Mouse (Mus musculus) macrophage (primary cell): Measurements from ENCODE around the gene Txndc17. TPM values are rescaled to one million over a fixed set of nuclear protein-coding genes. Genes with fewer than 3 reads are reported as not detected.
A peak's percentile ranks its signal among the peaks of the same experiment; 100 is the strongest.
"Not testable (repeated sequence)": the region's sequence is repeated elsewhere in the genome, so short reads cannot be mapped to it uniquely, and the experiment has no call there.

Experiments used
- H3K27ac ChIP-seq: fragments of 350-480 bp; formaldehyde crosslinking; 2 replicates; pipeline ENCODE4 v1.9.0; 2021
- H3K36me3 ChIP-seq: fragments of 350-480 bp; formaldehyde crosslinking; 2 replicates; pipeline ENCODE4 v1.9.0; 2021; ENCODE audit errors: inconsistent target
- H3K4me3 ChIP-seq: fragments of 350-480 bp; formaldehyde crosslinking; 2 replicates; pipeline ENCODE4 v1.9.0; 2021; ENCODE audit errors: inconsistent target
- H3K79me2 ChIP-seq: fragments of 350-480 bp; formaldehyde crosslinking; 2 replicates; pipeline ENCODE4 v1.9.0; 2021; ENCODE audit errors: inconsistent target
- WGBS: methylation state at CpG from one replicate; pipeline ENCODE4 v1.1.7; 2026; ENCODE audit warnings: inconsistent platforms; ENCODE audit not compliant: missing documents; 5-methylcytosine and 5-hydroxymethylcytosine counted together
- polyA plus RNA-seq: library from polyadenylated mRNA; stranded (reverse); fragments of 250-400 nt; gene quantifications from 3 replicates; pipeline ENCODE4 v1.2.4, GENCODE M21; 2018; ENCODE audit warnings: inconsistent platforms
- total RNA-seq, 78 experiments: library from RNA; depleted of rRNA; stranded (reverse); fragments of 250-400 nt; gene quantifications; 1 replicate in 9 of 78; 2 replicates in 24 of 78; 3 replicates in 43 of 78; 4 replicates in 2 of 78; pipeline ENCODE4 v1.2.4; 2018; ENCODE audit warnings: inconsistent platforms in 56 of 78

Txndc17 gene
- 10 to 100 TPM in 13 of 26 experiments, 1 to 10 TPM in 13; 2.1 to 33.1 (median 10.5) TPM for total RNA-seq (2018; cell fraction: chromatin; rRNA removed)
- 100 to 1,000 TPM; 138 to 248 (median 174) TPM for total RNA-seq (2018; cell fraction: cytosol; rRNA removed)
- total RNA-seq (2018; cell fraction: nucleus; rRNA removed): 10 to 100 TPM; 10.5 to 82.8 (median 35.4) TPM
- polyA plus RNA-seq: 172 to 312 TPM (median 227 TPM) in 3 replicates

DNA sequence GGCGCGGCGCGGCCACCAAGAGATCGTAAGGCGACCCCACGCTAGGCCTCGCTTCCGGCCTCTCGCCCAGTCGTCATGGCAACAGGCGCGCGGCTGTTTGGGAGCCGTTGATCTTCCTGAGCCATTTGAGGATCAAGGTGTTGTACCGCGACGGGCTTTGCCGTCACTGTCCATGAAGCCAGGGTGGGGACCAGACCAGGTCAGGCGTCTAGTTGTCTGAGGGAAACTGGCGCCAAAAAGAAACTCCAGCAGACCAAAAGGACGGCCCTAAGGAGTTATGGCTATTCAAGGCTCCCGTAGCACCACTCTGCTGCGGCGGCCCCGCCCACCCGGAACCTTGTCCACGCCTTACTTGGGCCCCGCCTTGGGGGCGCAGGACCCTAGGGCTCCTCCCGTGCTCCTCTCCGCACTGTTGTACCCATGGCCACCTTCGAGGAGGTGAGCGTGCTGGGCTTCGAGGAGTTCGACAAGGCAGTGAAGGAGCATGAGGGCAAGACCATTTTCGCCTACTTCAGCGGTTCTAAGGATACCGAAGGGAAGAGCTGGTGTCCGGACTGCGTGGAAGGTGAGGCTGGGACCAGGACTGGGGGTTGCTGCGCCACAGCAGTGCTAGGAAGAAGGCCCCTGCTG, at the start of gene Txndc17, which contains the start of gene 4933427D14Rik:
Txndc17 (plus strand) TSS at position 344 of the 630 bp plus-strand sequence.
4933427D14Rik (minus strand) TSS at position 256 of the 630 bp plus-strand sequence.
- peaks cover 59% of the 10 kb centered on the region for H3K79me2 ChIP-seq
- WGBS: 1% methylated on average over 42 of the region's 42 CpGs
- peak within 1 kb of the TSS; percentile 68 for H3K27ac ChIP-seq
- H3K36me3 ChIP-seq: peaks cover 18% of the 10 kb centered on the region; the same call in 1 of the 2 replicates
- peak within 1 kb of the TSS; percentile 98 for H3K4me3 ChIP-seq

DNA sequence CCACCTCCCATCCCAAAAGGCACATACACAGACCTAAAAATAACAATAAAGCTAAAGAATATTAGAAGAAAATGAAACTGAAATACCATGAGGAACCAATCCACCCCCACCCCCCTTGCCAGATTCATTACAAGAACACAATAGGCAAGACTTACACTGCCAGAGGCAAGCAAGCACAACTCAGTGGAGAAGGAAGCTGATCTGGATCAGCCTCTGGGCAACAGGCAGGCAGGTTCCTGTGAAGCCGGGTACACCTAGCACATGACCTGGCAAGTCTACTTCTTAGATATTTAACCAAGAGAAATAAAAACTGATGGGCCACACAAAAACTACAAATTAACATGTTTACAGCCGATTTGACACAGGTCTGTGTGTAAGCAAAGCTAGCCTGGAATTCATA, 44.1 kb upstream of the Txndc17 start:
- Histone ChIP-seq H3K4me3 (no peak overlapping the region), H3K36me3 (peaks cover 19% of the 10 kb centered on the region; the same call in 1 of the 2 replicates), H3K27ac (no peak overlapping the region), H3K79me2 (no peaks in the 10 kb centered on the region)
- 100% methylated on average over 2 of the region's 2 CpGs for WGBS

DNA sequence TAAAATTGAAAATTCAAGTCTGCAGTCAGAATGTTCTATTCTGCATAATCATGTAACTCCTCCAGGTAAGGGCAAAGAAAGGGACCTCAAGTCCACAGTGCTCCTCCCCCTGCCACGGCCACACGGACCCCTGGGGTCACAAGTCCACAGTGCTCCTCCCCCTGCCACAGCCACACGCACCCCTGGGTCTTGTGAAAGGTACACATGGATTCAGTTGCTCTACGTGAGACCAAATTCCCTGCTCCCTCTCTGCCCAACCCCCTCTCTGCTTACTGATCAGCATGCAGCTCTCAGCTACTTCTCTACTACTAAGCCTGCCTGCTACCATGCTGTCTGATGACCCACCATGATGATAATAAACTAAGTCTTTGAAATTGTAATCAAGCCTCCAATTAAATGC, 37.5 kb upstream of the Txndc17 start:
- H3K4me3 ChIP-seq: no peak overlapping the region
- H3K27ac ChIP-seq: no peak overlapping the region
- WGBS: 97% methylated on average over 4 of the region's 4 CpGs
- no peaks in the 10 kb centered on the region for H3K79me2 ChIP-seq
- peaks cover 16% of the 10 kb centered on the region; the same call in 1 of the 2 replicates for H3K36me3 ChIP-seq

DNA sequence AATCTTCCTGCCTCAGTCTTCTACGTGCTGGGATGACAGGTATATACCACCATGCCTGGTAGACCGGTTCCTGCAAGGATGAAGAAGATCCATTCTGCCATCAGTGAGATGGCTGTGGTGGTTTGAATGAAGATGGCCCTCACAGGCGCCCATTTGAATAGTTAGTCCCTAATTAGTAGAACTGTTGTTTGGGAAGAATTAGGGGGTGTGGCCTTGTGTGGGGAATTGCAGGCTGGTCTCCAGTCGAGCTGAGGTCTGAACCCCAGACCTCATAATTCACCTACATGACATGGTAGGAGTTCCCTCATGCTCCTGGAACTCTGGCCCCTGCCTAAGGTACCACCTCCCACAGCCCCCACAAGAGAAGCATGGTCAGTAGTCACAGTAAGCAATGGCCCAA, 35.4 kb upstream of the Txndc17 start:
- not testable (repeated sequence) for H3K27ac ChIP-seq, H3K4me3 ChIP-seq, H3K79me2 ChIP-seq
- WGBS: 94% methylated on average over 3 of the region's 4 CpGs
- H3K36me3 ChIP-seq: peaks cover 24% of the 10 kb centered on the region; the same call in 1 of the 2 replicates

DNA sequence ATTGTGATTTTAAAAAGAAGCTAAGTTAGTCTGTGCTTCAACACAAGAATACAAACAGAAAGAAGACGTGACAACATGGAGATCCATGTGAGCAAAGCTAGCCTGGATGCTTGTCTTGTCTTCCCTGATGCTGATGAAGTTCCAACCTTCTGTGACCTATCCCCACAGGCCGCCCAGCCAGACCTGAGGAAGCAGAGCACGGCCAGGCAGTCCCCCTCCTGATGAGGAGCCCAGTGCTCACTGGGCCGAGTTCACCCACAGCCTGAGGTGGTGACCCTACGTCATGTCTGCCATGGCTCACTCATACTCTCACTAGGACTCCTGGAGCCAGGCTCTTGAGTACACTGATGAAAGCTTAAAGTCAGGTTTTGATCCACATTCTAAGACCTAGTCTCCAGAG, 33.8 kb upstream of the Txndc17 start:
- Histone ChIP-seq H3K27ac (no peak overlapping the region), H3K36me3 (peaks cover 33% of the 10 kb centered on the region), H3K79me2 (no peaks in the 10 kb centered on the region), H3K4me3 (no peak overlapping the region)
- WGBS: 96% methylated on average over 5 of the region's 5 CpGs

DNA sequence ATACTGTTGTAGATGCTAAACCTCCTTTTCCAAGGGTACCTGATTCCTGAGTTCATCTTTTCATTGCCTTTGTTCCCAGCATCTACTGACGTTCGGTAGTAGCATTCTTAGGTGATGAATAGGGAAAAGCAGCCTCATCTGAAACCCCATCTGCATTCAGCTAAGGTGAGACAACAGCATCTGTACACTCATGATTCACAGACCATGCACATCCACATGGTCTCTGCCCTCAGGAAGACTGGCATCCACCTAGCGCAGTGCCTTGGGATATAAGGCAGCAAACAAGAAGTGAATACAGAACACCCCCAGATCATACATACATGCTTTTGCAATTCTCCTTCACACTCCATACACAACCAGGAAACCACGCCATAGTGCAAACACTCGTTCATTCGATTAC, 32.6 kb upstream of the Txndc17 start:
- H3K27ac ChIP-seq: no peak overlapping the region
- no peaks in the 10 kb centered on the region for H3K79me2 ChIP-seq
- peaks cover 33% of the 10 kb centered on the region for H3K36me3 ChIP-seq
- 94% methylated on average over 6 of the region's 6 CpGs for WGBS
- H3K4me3 ChIP-seq: no peak overlapping the region

DNA sequence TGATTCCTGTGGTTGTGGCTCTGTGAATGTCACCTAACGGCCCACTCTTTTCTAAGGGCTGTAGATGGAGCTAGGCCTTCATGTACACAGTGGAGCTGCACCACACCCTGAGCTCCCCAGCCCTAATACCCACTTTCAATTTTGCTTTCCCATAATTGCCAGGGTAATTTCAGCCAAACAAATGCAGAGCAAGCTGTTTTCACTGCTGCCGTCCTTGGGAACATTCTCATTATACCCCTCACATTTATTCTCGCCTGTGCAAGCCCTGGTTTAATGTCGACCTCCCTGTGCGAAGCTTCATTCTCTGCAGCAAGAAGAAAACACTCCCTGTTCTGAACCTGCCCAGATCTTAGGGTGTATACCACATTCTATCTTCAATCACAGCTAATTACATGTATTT, 31.4 kb upstream of the Txndc17 start:
- Histone ChIP-seq H3K27ac (no peak overlapping the region), H3K79me2 (no peaks in the 10 kb centered on the region), H3K4me3 (no peak overlapping the region), H3K36me3 (peaks cover 33% of the 10 kb centered on the region)
- 97% methylated on average over 5 of the region's 5 CpGs for WGBS

DNA sequence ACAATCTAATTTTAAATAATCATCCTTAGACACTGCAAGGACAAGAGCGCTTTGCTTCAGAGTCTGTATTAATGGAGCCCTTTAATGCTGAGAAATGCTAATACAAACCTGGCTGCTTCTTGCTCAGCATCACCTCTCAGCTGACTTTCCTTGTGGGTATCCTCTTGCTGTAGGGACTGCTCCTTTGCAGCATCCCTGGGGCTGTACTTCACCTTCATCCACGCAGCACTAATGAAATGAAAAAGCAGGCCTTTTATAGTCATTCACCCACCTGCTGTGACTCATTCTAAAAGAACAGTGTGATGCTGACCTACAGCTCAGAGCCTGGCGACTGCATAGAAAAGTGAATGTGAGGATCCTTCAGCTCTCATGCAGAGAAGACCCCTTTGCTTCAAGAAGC, 30.8 kb upstream of the Txndc17 start:
- WGBS: 95% methylated on average over 3 of the region's 3 CpGs
- Histone ChIP-seq H3K36me3 (peaks cover 33% of the 10 kb centered on the region), H3K79me2 (no peaks in the 10 kb centered on the region), H3K4me3 (no peak overlapping the region), H3K27ac (no peak overlapping the region)

DNA sequence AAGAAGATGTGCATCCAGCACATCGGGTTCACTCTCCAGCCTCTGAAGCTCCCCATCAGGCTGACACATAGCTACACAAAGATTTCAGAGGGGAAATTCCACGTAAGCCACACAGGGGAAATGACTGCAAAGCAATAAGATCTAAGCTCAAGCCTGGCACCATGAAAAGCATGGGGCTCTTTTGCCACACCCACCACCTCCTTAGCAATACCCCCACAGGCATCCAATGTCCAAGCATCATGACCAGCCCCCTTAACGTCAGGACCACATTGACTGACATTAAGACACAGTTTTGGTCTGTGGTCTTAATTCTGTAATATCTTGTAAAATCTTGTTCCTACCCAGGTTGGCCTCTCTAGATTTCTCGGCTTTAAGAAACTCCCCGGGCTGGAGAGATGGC, 26.8 kb upstream of the Txndc17 start:
- WGBS: 96% methylated on average over 3 of the region's 5 CpGs
- peaks cover 20% of the 10 kb centered on the region for H3K36me3 ChIP-seq
- H3K79me2 ChIP-seq: no peaks in the 10 kb centered on the region
- H3K4me3 ChIP-seq: no peak overlapping the region
- no peak overlapping the region for H3K27ac ChIP-seq

DNA sequence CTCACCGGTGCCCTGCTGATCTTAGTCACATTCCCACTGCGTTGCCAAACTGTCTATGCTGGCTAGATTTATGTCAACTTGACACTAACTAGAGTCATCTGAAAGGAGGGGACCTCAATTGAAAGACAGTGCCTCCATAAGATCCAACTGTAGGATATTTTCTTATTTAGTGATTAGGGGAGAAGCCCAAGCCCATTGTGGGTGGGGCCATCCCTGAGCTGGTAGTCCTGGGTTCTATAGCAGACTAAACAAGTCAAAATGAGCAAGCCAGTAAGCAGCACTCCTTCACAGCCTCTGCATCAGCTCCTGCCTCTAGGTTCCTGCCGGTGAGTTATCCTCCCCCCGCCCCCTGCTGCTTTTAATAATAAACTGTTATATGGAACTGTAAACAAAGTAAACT, 26.2 kb upstream of the Txndc17 start:
- H3K4me3 ChIP-seq: no peak overlapping the region
- no peak overlapping the region for H3K27ac ChIP-seq
- H3K36me3 ChIP-seq: peaks cover 16% of the 10 kb centered on the region
- WGBS: 94% methylated on average over 4 of the region's 4 CpGs
- no peaks in the 10 kb centered on the region for H3K79me2 ChIP-seq

DNA sequence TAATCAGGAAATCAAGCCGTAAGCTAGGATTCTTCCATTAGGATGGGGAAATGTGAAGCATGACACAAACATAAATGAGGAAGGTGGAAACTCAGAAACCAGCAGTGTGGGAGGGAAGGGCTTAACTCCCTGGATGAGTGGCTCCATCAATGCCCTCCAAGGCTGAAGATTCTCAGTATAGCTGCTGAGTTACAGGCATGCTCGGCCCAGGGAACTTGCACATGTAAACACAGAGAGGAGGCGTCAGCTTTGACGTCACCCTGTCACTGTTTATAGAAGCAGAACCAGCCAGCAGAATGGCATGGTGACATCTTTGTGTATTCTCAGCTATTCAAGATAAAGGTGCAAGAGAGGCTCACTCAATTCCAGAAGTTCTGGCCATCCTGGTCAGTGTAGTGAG, 23.1 kb upstream of the Txndc17 start:
- H3K36me3 ChIP-seq: peaks cover 12% of the 10 kb centered on the region; the same call in 1 of the 2 replicates
- no peak overlapping the region for H3K27ac ChIP-seq
- WGBS: 86% methylated on average over 4 of the region's 4 CpGs
- H3K79me2 ChIP-seq: no peaks in the 10 kb centered on the region
- no peak overlapping the region for H3K4me3 ChIP-seq

DNA sequence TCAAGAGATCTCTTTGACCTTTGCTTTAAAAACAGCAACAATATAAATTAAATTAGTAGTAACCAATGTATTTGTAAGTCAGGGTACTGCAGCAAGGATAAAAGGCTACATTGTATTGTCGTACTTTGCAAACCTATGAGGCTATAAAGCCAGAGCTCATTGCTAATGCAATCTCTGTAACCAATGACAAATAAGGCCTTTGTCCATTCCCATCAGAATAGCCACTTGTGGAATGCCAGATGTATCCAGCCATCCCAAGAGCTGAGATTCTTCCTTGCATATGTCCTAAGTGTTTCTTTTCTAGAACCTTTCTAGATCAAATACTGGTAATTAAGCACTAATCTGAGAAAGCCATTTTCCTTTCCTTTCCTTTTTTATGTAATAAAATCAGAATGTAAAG, 16.5 kb upstream of the Txndc17 start:
- Histone ChIP-seq H3K27ac (no peak overlapping the region), H3K79me2 (no peaks in the 10 kb centered on the region; the same call in 1 of the 2 replicates), H3K4me3 (no peak overlapping the region), H3K36me3 (peaks cover 36% of the 10 kb centered on the region)
- WGBS: 100% methylated on average over 1 of the region's 1 CpGs

DNA sequence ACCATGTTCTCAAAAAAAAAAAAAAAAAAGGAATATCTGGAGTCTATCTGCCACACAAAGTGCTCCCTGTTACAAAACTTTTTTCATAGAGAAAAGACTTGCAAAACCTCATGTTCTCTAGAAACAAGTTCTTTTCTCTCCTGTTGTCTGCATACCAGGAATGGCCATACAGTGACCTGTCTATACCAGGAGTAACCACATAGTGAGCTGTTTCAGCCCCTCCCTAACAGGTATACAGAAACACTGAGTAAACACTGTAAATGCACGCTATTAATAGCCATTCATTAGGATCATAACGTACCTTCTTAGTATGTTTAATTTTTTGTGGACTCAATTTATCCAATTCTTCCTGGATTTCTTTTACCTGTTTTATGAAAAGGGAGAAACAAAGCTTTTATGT, 13.1 kb upstream of the Txndc17 start:
- Histone ChIP-seq H3K36me3 (peaks cover 29% of the 10 kb centered on the region), H3K27ac (no peak overlapping the region), H3K4me3 (no peak overlapping the region), H3K79me2 (no peaks in the 10 kb centered on the region; the same call in 1 of the 2 replicates)
- WGBS: 100% methylated on average over 2 of the region's 2 CpGs

DNA sequence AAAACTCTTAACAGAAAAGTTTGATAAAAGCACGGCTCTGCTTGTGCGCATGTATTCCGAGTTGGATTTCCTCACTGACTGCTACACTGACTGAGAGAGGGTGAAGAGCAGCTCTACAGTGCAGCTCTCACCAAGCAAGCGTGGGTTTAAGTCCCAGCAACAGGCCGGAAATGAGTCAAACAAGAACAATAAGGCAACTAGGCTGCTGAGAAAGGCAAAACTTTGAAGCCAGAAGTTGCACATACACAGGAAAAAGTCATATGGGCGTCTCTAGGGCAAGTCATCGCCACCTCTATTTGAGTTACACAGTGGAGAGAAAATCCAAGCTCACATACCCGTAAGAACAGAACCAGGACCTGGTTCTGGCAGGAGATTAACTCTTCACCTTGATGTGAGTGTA, 10.8 kb upstream of the Txndc17 start:
- 95% methylated on average over 8 of the region's 8 CpGs for WGBS
- H3K79me2 ChIP-seq: no peaks in the 10 kb centered on the region; the same call in 1 of the 2 replicates
- H3K4me3 ChIP-seq: no peak overlapping the region
- H3K36me3 ChIP-seq: peaks cover 13% of the 10 kb centered on the region
- peak overlapping the region; percentile 46 for H3K27ac ChIP-seq

DNA sequence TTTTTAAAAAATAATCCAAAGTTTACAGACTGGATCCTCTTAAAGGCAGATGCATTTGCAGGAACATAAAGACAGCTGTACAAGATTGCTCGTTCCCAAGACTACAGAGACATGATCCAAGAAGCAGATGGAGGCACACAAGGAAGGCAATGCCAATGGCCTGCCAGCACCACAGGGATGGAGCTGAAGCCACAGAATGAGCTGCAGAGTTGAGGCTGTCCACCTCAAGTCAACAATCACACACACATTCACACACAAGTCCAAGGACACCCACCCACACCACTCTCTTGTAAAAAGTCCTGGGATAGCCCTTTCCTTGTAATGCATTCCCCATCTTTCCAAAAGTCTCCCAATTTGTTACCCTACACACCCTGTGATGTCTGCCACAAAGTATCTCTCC, 3.9 kb upstream of the Txndc17 start:
- Histone ChIP-seq H3K36me3 (peaks cover 7% of the 10 kb centered on the region), H3K27ac (no peak overlapping the region), H3K4me3 (no peak overlapping the region), H3K79me2 (peaks cover 49% of the 10 kb centered on the region)
- WGBS: 100% methylated on average over 1 of the region's 1 CpGs
